Mouse (Mus musculus) C2C12 (cell line): Measurements from ENCODE around the gene Fam53b.

Source experiments
- CEBPB ChIP-seq: IDR thresholded peaks from one replicate; pipeline ENCODE4 v1.6.1; 2011; ENCODE audit warnings: low read depth, mild to moderate bottlenecking, control low read depth, moderate library complexity
- CTCF ChIP-seq: IDR thresholded peaks from one replicate; pipeline ENCODE4 v1.5.1; 2011; ENCODE audit not compliant: control insufficient read depth, insufficient read depth, insufficient read length
- MAX ChIP-seq: IDR thresholded peaks from one replicate; pipeline ENCODE4 v1.6.1; 2011; ENCODE audit warnings: mild to moderate bottlenecking, control low read depth
- MYOG ChIP-seq: IDR thresholded peaks from one replicate; pipeline ENCODE4 v1.6.1; 2011; ENCODE audit not compliant: control insufficient read depth, insufficient read length; ENCODE audit errors: extremely low read depth
- USF1 ChIP-seq: IDR thresholded peaks from one replicate; pipeline ENCODE4 v1.6.1; 2011; ENCODE audit warnings: low read depth, mild to moderate bottlenecking, control low read depth, moderate library complexity

DNA sequence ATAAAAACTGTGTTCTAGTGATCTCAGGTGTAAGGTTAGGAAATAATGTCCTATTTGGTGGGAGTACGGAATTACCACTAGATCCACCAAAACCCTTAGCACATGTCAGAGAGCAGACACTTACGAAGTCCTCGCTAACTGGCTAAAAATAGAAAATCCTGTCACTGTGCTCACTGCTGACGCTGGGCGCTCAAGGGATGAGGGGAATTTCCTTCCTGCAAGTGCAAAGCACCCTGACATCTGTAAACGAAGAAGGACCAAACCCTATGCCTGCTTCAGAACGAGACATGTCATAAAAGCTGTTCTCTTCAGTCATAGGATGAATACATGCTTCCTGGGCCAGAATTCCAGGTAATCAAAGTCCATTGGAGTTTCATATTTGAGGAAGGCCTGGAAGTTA lies 27.7 kb downstream of the Fam53b start:
- no peak for TF ChIP-seq CTCF
- TF ChIP-seq MAX, result no peak
- no peak for TF ChIP-seq CEBPB
- no peak for TF ChIP-seq USF1
- TF ChIP-seq MYOG, result no peak
